Mouse (Mus musculus) heart, postnatal 0 days (tissue): ENCODE measurements around the gene Flvcr2.

Experiments used
- CTCF ChIP-seq: IDR thresholded peaks from 2 replicates; pipeline ENCODE4 v1.5.1; 2016; ENCODE audit warnings: antibody characterized with exemption, control low read depth, low read depth
- EP300 ChIP-seq: IDR thresholded peaks from 2 replicates; pipeline ENCODE4 v1.6.1; 2016; ENCODE audit warnings: antibody characterized with exemption, low read depth

DNA sequence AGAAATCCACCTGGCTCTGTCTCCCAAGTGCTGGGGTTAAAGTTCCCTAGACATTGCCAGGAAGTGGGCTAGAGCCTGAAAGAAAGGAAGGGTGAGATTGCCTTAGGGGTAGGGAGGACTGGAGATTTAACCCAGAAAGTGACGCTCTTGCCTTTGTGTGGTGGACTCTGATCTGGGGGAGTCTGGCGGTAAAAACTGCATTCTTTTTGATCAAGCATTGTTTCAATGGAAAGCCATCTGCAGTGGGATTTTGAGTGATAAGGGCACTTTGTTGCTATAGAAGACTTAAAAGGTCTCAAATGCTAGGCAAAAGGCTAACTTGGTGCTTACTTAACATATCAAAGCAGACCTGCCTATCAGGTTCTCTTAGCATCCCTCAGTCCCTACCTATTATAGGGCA is 6.9 kb downstream of the Flvcr2 start:
- TF ChIP-seq CTCF (no peak), EP300 (no peak)
